11 mouse cellular contexts compared by ENCODE assay signal in the genomic region with DNA sequence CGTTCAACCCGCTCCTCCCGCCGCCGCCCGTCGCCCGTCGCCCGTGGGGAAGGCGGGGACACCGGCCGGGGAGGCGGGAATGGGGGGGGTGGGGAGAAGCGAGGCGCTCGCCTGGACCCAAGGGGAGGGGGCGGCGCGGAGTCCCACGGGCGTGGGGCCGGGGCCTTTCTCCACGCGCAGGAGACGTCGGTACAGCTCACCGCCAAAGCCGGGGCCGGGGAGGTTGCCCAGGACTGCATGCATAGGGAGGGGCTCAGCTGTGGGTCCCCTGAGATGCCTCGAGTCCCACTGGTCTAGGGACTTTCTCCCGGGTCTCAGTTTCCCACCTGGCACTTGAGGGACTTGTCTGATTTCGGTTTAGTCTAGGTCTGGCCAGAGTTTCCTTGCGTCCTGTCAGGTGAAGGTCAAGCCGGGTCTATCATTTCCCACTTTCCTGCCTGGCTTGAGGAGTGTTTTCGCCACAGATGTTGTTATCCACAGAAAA. TPM values are rescaled to one million over a fixed set of nuclear protein-coding genes. Genes with fewer than 3 reads are reported as not detected.
DNase-seq lines count a peak whose midpoint lies in the region; ATAC-seq and TF ChIP-seq lines count a peak whose summit lies in the region.
"Had no signal": no experiment of that assay in that cellular context is flagged by ENCODE, and none has a peak within 500 bp of the region (broad histone marks: within the 10 kb centered on the region; RNA-seq: fewer than 3 reads in every experiment).

A gene (minus strand): TSS at position 51 of the 484 bp plus-strand sequence.

- peak within 1 kb of the TSS; percentile 35 for H3K4me3 ChIP-seq in forebrain, embryonic 10.5 days
- H3K4me3 ChIP-seq in forebrain, embryonic 15.5 days = no peak within 1 kb of the TSS
- no peak within 1 kb of the TSS for H3K4me3 ChIP-seq in liver, embryonic 11.5 days (ENCODE audit: low read depth, low read length)
- no peak within 1 kb of the TSS for H3K4me3 ChIP-seq in liver, postnatal 0 days (ENCODE audit: low read depth, low read length)
- H3K4me3 ChIP-seq in forebrain, embryonic 14.5 days (ENCODE audit: low read depth, low read length) = 0 out of 2 replicates have a peak within 1 kb of the TSS, but pooled peaks have one; percentile 5
- H3K4me3 ChIP-seq in neural tube, embryonic 14.5 days (ENCODE audit: low read depth, low read length) = 0 out of 2 replicates have a peak within 1 kb of the TSS, but pooled peaks have one; percentile 3
- H3K4me3 ChIP-seq: left cerebral cortex, adult 2 months had no signal

- WGBS in forebrain, embryonic 10.5 days = 2% methylated on average over 36 of the region's 36 CpGs
- WGBS in forebrain, embryonic 15.5 days = 2% methylated on average over 33 of the region's 36 CpGs
- WGBS in liver, embryonic 11.5 days = 3% methylated on average over 27 of the region's 36 CpGs
- 2% methylated on average over 34 of the region's 36 CpGs for WGBS in liver, postnatal 0 days (ENCODE audit: insufficient replicate concordance)
- WGBS in forebrain, embryonic 14.5 days = under 1% methylated on average over 33 of the region's 36 CpGs
- WGBS in neural tube, embryonic 14.5 days = under 1% methylated on average over 24 of the region's 36 CpGs

- peaks cover 45% of the 10 kb centered on the region for H3K4me1 ChIP-seq in forebrain, embryonic 10.5 days
- H3K4me1 ChIP-seq in forebrain, embryonic 15.5 days = peaks cover 21% of the 10 kb centered on the region
- H3K4me1 ChIP-seq in liver, embryonic 11.5 days (replicated peaks; ENCODE audit: control insufficient read depth, insufficient read depth, low read length) = no peaks in the 10 kb centered on the region
- no peaks in the 10 kb centered on the region for H3K4me1 ChIP-seq in liver, postnatal 0 days (ENCODE audit: insufficient read depth)
- H3K4me1 ChIP-seq in forebrain, embryonic 14.5 days (ENCODE audit: control insufficient read depth, insufficient read depth, low read length) = no peaks in the 10 kb centered on the region
- 0 out of 2 replicates have a peak, but pooled peaks cover 3% of the 10 kb centered on the region for H3K4me1 ChIP-seq in neural tube, embryonic 14.5 days (ENCODE audit: control insufficient read depth, insufficient read depth, low read length)

- DNase-seq in forebrain, embryonic 10.5 days (ENCODE audit: extremely low spot score, low spot score) = peak; percentile 44
- DNase-seq in liver, embryonic 11.5 days (ENCODE audit: low spot score) = no peak
- DNase-seq in liver, postnatal 0 days = no peak
- no peak for DNase-seq in forebrain, embryonic 14.5 days (ENCODE audit: low spot score)
- no peak for DNase-seq in right cerebral cortex, postnatal 14 days
- no peak for DNase-seq in natural killer cell, adult 2 months (ENCODE audit: low spot score in 2 of 2)
- DNase-seq: lung, postnatal 10 days had no signal

- peaks cover 100% of the 10 kb centered on the region for H3K27me3 ChIP-seq in forebrain, embryonic 10.5 days (ENCODE audit: poor library complexity, severe bottlenecking)
- peaks cover 94% of the 10 kb centered on the region for H3K27me3 ChIP-seq in forebrain, embryonic 15.5 days
- peaks cover 99% of the 10 kb centered on the region for H3K27me3 ChIP-seq in liver, embryonic 11.5 days (replicated peaks; ENCODE audit: control insufficient read depth, insufficient read depth, low read length)
- H3K27me3 ChIP-seq in liver, postnatal 0 days (ENCODE audit: insufficient read depth, low read length) = peaks cover 96% of the 10 kb centered on the region
- peaks cover 99% of the 10 kb centered on the region for H3K27me3 ChIP-seq in forebrain, embryonic 14.5 days (replicated peaks; ENCODE audit: control insufficient read depth, insufficient read depth, low read length)
- peaks cover 69% of the 10 kb centered on the region for H3K27me3 ChIP-seq in neural tube, embryonic 14.5 days (ENCODE audit: control insufficient read depth, insufficient read depth, low read length)

- no peak for TF ChIP-seq CTCF in liver, postnatal 0 days (IDR thresholded peaks at IDR 0.05; ENCODE audit: low read depth)

- H3K9ac ChIP-seq in forebrain, embryonic 15.5 days (replicated peaks) = no peak within 1 kb of the TSS
- H3K9ac ChIP-seq in liver, embryonic 11.5 days (ENCODE audit: low read depth, low read length) = no peak within 1 kb of the TSS
- no peak within 1 kb of the TSS for H3K9ac ChIP-seq in liver, postnatal 0 days (replicated peaks)
- no peak within 1 kb of the TSS for H3K9ac ChIP-seq in forebrain, embryonic 14.5 days (ENCODE audit: low read length)
- H3K9ac ChIP-seq in neural tube, embryonic 14.5 days (replicated peaks; ENCODE audit: low read depth, low read length) = no peak within 1 kb of the TSS

- peak within 1 kb of the TSS; percentile 4; the same call in 1 of the 2 replicates for H3K27ac ChIP-seq in forebrain, embryonic 10.5 days
- H3K27ac ChIP-seq in forebrain, embryonic 15.5 days (replicated peaks) = no peak within 1 kb of the TSS
- no peak within 1 kb of the TSS for H3K27ac ChIP-seq in liver, embryonic 11.5 days (ENCODE audit: low read depth, low read length)
- no peak within 1 kb of the TSS for H3K27ac ChIP-seq in liver, postnatal 0 days (ENCODE audit: low read depth)
- H3K27ac ChIP-seq in forebrain, embryonic 14.5 days (ENCODE audit: low read depth, low read length) = no peak within 1 kb of the TSS
- no peak within 1 kb of the TSS for H3K27ac ChIP-seq in neural tube, embryonic 14.5 days (ENCODE audit: low read depth, low read length)
- H3K27ac ChIP-seq: left cerebral cortex, adult 2 months had no signal

- ATAC-seq in forebrain, embryonic 15.5 days (replicated peaks) = no peak
- ATAC-seq in liver, embryonic 11.5 days (replicated peaks; ENCODE audit: low FRiP score) = no peak
- no peak for ATAC-seq in liver, postnatal 0 days
- ATAC-seq in forebrain, embryonic 14.5 days = no peak
- no peak for ATAC-seq in neural tube, embryonic 14.5 days (ENCODE audit: low read depth)

- no peaks in the 10 kb centered on the region for H3K36me3 ChIP-seq in forebrain, embryonic 10.5 days (replicated peaks)
- no peaks in the 10 kb centered on the region for H3K36me3 ChIP-seq in forebrain, embryonic 15.5 days
- H3K36me3 ChIP-seq in liver, embryonic 11.5 days (ENCODE audit: control insufficient read depth, insufficient read depth, low read length) = no peaks in the 10 kb centered on the region
- H3K36me3 ChIP-seq in liver, postnatal 0 days (replicated peaks; ENCODE audit: insufficient read depth, low read length) = no peaks in the 10 kb centered on the region
- H3K36me3 ChIP-seq in forebrain, embryonic 14.5 days (ENCODE audit: control insufficient read depth, insufficient read depth, low read length) = no peaks in the 10 kb centered on the region
- no peaks in the 10 kb centered on the region for H3K36me3 ChIP-seq in neural tube, embryonic 14.5 days (ENCODE audit: control insufficient read depth, insufficient read depth, low read length)

- no peaks in the 10 kb centered on the region for H3K9me3 ChIP-seq in forebrain, embryonic 10.5 days
- H3K9me3 ChIP-seq in forebrain, embryonic 15.5 days = no peaks in the 10 kb centered on the region
- H3K9me3 ChIP-seq in liver, embryonic 11.5 days (ENCODE audit: control insufficient read depth, low read length) = no peaks in the 10 kb centered on the region
- H3K9me3 ChIP-seq in liver, postnatal 0 days (ENCODE audit: low read length) = no peaks in the 10 kb centered on the region
- H3K9me3 ChIP-seq in forebrain, embryonic 14.5 days (replicated peaks; ENCODE audit: control insufficient read depth, low read length) = no peaks in the 10 kb centered on the region
- no peaks in the 10 kb centered on the region for H3K9me3 ChIP-seq in neural tube, embryonic 14.5 days (ENCODE audit: control insufficient read depth, low read length)

- no peak for TF ChIP-seq EP300 in liver, postnatal 0 days (IDR thresholded peaks at IDR 0.05; ENCODE audit: low read depth)

- H3K4me2 ChIP-seq in forebrain, embryonic 15.5 days (replicated peaks) = no peak within 1 kb of the TSS
- H3K4me2 ChIP-seq in liver, embryonic 11.5 days = peak within 1 kb of the TSS; percentile 5; the same call in 1 of the 2 replicates
- no peak within 1 kb of the TSS for H3K4me2 ChIP-seq in liver, postnatal 0 days (ENCODE audit: low read depth, low read length)
- H3K4me2 ChIP-seq in forebrain, embryonic 14.5 days (ENCODE audit: low read length) = no peak within 1 kb of the TSS
- no peak within 1 kb of the TSS for H3K4me2 ChIP-seq in neural tube, embryonic 14.5 days (ENCODE audit: low read depth, low read length)

RNA-seq across cellular contexts. Expression of the gene that starts here (rescaled TPM):
- 1.7 and 3.2 TPM in 2 replicates for polyA plus RNA-seq in forebrain, embryonic 10.5 days (2016; fragmentation: Nextera tagmentation; extraction: Ambion mirVana)
- not detected in 2 replicates for polyA plus RNA-seq in forebrain, embryonic 15.5 days (2015; fragmentation: Nextera tagmentation; extraction: Ambion mirVana)
- 6.3 and 6.8 TPM in 2 replicates for polyA plus RNA-seq in liver, embryonic 11.5 days (2014; fragmentation: Nextera tagmentation; extraction: Ambion mirVana)
- polyA plus RNA-seq in liver, postnatal 0 days (2015; fragmentation: Nextera tagmentation; extraction: Ambion mirVana) = not detected in 2 replicates
- polyA plus RNA-seq in forebrain, embryonic 14.5 days (2014; fragmentation: Nextera tagmentation; extraction: Ambion mirVana) = not detected in 2 replicates
- polyA plus RNA-seq in neural tube, embryonic 14.5 days (2014; fragmentation: Nextera tagmentation; extraction: Ambion mirVana) = not detected in 2 replicates
- polyA plus RNA-seq: spleen, adult 2 months had no signal

Comparison
In these comparisons a context has a peak if more than half of its experiments do, and no peak if none do; other contexts are left out.
1. H3K4me3 ChIP-seq: peak in forebrain, embryonic 10.5 days (single experiment), forebrain, embryonic 14.5 days (single experiment) and neural tube, embryonic 14.5 days (single experiment); none in forebrain, embryonic 15.5 days (single experiment), liver, embryonic 11.5 days (single experiment) and liver, postnatal 0 days (single experiment).